In the genomic region with DNA sequence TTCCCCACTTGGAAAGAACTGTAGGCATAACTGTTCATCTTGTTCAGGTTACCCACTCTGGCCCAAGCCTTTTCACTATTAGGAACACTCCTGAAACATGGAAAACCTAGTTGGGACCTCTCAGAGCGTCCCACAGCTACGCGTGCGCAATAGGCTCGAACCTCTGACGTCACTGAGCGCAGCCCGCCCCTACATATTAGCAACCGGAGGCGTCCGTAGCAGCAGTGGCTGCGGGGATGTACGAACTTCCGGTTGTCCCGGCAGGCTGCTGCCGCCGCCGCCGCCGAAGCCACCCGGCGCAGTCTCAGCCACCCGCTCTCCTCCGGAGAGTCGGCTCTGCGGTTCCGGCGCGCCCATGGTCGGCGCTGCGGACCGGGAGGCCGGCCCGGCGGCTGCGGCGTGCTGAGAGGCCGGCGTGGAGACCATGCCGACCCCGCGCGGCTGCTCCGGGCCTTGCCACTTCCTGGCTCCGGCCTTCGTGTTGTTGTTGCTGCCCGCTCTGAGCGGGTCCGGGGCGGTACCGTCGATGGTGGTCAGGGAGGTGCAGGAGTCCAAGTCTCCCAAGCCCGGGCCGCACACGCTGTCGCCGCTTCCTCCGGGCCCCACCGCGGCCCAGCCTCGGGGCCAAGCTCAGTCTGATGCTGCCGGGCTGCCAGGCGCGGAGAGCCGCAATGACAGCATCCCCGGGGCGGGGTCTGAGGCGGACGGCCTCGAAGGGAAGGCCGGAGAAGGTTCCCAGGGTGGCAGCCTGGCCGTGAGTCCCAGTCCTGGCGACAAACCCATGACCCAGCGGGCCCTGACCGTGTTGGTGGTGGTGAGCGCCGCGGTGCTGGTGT, we compare ENCODE assay signal across 8 mouse cellular contexts. TPM values are rescaled to one million over a fixed set of nuclear protein-coding genes. Genes with fewer than 3 reads are reported as not detected.
A peak's percentile ranks its signal among the peaks of the same experiment; 100 is the strongest.
DNase-seq lines count a peak whose midpoint lies in the region; ATAC-seq lines count a peak whose summit lies in the region.

A gene (plus strand): TSS at position 231 of the 836 bp plus-strand sequence.

- WGBS in hindbrain, embryonic 14.5 days = under 1% methylated on average over 66 of the region's 79 CpGs

- no peaks in the 10 kb centered on the region for H3K9me3 ChIP-seq in hindbrain, embryonic 14.5 days (ENCODE audit: control insufficient read depth, low read length)

- no peaks in the 10 kb centered on the region for H3K27me3 ChIP-seq in hindbrain, embryonic 14.5 days (ENCODE audit: control insufficient read depth, insufficient read depth, low read length)

- H3K4me2 ChIP-seq in hindbrain, embryonic 14.5 days (replicated peaks) = peak within 1 kb of the TSS; percentile 80

- peak within 1 kb of the TSS; percentile 89 for H3K9ac ChIP-seq in hindbrain, embryonic 14.5 days

- peaks cover 21% of the 10 kb centered on the region; the same call in 1 of the 2 replicates for H3K4me1 ChIP-seq in hindbrain, embryonic 14.5 days (replicated peaks; ENCODE audit: control insufficient read depth, insufficient read depth, low read length)

- H3K27ac ChIP-seq in hindbrain, embryonic 14.5 days = peak within 1 kb of the TSS; percentile 86

- peak; percentile 99 for ATAC-seq in hindbrain, embryonic 14.5 days (ENCODE audit: low FRiP score)

- DNase-seq in R1 (ENCODE audit: low read depth, low spot score) = peak; percentile 90
- DNase-seq in cerebellum, postnatal 25 days = peak; percentile 93 to 95
- peak; percentile 77 to 82 for DNase-seq in frontal cortex, postnatal 25 days (ENCODE audit: low spot score in 2 of 2)
- DNase-seq in hindbrain, embryonic 14.5 days (ENCODE audit: low spot score) = peak; percentile 95
- peak; percentile 92 for DNase-seq in layer of hippocampus, postnatal 36 days
- peak; percentile 97 for DNase-seq in lung, postnatal 36 days
- peak; percentile 94 for DNase-seq in retina, postnatal 1 day
- DNase-seq in urinary bladder, adult 18-20 months (ENCODE audit: low spot score in 2 of 2) = peak; percentile 87 to 93

- H3K4me3 ChIP-seq in hindbrain, embryonic 14.5 days (replicated peaks; ENCODE audit: low read length) = peak within 1 kb of the TSS; percentile 92

- H3K36me3 ChIP-seq in hindbrain, embryonic 14.5 days (replicated peaks; ENCODE audit: control insufficient read depth, insufficient read depth) = no peaks in the 10 kb centered on the region

RNA-seq across cellular contexts. Expression of the gene that starts here (rescaled TPM):
- 29.4 and 30.6 TPM in 2 replicates for polyA plus RNA-seq in hindbrain, embryonic 14.5 days (2014; fragmentation: Nextera tagmentation; extraction: Ambion mirVana)
- total RNA-seq in layer of hippocampus, postnatal 36 days (2021) = 10 to 100 TPM; 39.3 to 42.7 TPM

Comparison
In these comparisons a context has a peak if more than half of its experiments do, and no peak if none do; other contexts are left out.
1. Peak in every context shown above with its lines: DNase-seq, ATAC-seq, H3K4me3 ChIP-seq and H3K27ac ChIP-seq.